Mouse (Mus musculus): ENCODE measurements around the gene Sertad2. TPM values are rescaled to one million over a fixed set of nuclear protein-coding genes. Genes with fewer than 3 reads are reported as not detected.
A peak's percentile ranks its signal among the peaks of the same experiment; 100 is the strongest.

Sertad2 gene
- total RNA-seq, 1 experiment from 2014 or later = 12.6 TPM

GRCm38 (mm10) chr11:20671789-20672392 is 128.8 kb downstream of the Sertad2 start:
- peak; percentile 36 for ATAC-seq (replicated peaks; ENCODE audit: low read depth, poor library complexity, severe bottlenecking)

DNA sequence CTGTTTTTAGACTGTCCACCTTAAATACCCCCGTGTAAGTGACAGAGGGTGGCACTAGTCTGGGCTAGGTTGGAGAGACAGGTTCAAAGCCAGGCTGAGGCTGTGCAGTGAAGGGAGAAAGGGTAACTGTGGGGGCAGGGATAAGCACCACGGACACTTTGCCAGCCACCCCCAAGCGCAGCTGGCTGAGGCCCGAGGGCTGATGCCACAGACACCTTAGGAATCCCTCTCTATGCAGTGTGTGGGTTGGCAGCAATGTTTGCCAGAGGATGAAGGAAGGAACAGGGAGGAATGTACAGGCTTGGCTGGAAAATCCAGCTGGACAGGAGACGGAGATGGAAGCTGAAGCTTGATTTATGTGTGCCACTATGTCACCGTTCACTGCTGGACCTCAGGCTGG is 129.5 kb downstream of the Sertad2 start:
- ATAC-seq (replicated peaks; ENCODE audit: low read depth, poor library complexity, severe bottlenecking) = no peak

- ATAC-seq (replicated peaks; ENCODE audit: low read depth, poor library complexity, severe bottlenecking) = no peak
Measured at GRCm38 (mm10) chr11:20679396-20679795, 136.3 kb downstream of the Sertad2 start.

DNA sequence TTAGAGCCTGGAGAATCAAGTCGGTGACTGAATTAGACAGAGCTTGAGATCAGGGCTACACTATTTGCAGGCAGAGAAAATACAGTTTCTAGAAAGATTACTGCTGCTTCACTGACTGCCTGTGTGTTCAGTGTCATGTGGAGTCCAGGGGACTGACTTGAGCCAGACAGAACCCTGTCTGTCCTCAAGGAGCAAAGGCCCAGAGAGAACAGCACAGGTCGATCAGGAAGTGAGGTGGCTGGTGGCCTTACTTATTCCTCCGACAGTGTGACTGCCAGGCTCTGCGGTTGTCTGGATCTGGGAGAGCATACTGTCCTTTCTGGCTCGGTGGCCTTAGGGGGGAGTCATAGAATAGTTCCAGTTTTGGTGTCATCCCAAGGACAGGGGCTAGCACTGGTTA is 137.7 kb downstream of the Sertad2 start:
- no peak for ATAC-seq (replicated peaks; ENCODE audit: low read depth, poor library complexity, severe bottlenecking)

DNA sequence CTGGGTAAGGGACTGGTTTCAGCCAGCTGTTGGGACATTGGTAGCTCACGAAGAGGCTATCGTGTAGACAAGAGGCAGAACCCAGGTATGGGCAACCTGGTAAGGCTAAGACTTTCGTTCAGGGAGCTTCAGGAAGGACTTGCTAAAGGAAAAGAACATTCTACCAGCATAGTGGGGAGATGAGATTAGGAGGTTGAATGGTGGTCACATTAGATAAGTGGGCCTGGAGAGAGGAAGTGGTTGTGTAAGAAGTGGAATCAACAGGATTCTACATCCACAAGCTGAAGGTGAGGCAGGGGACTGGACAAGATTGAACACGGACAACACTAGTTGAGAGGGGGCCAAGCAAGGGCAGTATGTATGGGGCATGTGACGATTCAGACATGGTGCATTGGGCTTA is 138.6 kb downstream of the Sertad2 start:
- ATAC-seq (replicated peaks; ENCODE audit: low read depth, poor library complexity, severe bottlenecking) = peak; percentile 39; the same call in 1 of the 2 replicates

- peak; percentile 90 for ATAC-seq (replicated peaks; ENCODE audit: low read depth, poor library complexity, severe bottlenecking)
Measured at GRCm38 (mm10) chr11:20691000-20691399, 147.9 kb downstream of the Sertad2 start.

Other genes with a start within 250 kb of the Sertad2 start
- gene Slc1a4, start 210.5 kb upstream of the Sertad2 start, total RNA-seq (2017) = 0.73 and 1.9 TPM in 2 replicates
- 60.1 and 65.0 TPM in 2 replicates for gene Aftph, start 198.3 kb downstream of the Sertad2 start, total RNA-seq (2017)

Data from common myeloid progenitor, adult 5-6 weeks (primary cell).